Mouse (Mus musculus): ENCODE measurements around the gene Mob3a. TPM values are rescaled to one million over a fixed set of nuclear protein-coding genes. Genes with fewer than 3 reads are reported as not detected.

The Mob3a gene
- polyA plus RNA-seq, 1 experiment from 2014 or later = 59.4 TPM

DNA sequence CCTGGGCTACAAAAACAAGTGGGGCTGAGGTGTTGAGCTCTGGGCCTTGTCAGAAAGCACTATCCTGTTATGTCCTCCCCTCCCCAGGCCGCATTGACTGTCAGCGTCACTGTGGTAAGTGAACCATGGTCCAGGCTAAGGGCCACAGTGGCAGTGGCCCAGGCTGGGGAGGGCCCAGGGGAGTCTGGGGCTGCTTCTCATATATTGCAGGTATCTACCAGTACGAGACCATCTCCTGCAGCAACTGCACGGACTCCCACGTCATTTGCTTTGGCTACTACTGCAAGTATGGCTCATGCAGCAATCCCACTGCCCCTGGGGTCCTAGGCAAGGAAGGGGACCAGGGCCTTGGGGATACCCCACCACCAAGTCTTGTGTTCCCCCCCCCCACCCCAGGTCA, 1.9 kb upstream of the Mob3a start:
- ATAC-seq = no peak
- no peaks in the 10 kb centered on the region for H3K27me3 ChIP-seq (replicated peaks; ENCODE audit: control insufficient read depth, insufficient read depth, low read length)
- peak overlapping the region; percentile 42; the same call in 1 of the 2 replicates for H3K9ac ChIP-seq (replicated peaks; ENCODE audit: low read depth, low read length)
- no peak overlapping the region; the same call in 1 of the 2 replicates for H3K4me3 ChIP-seq (replicated peaks; ENCODE audit: low read length)
- H3K4me2 ChIP-seq (ENCODE audit: low read length) = peak overlapping the region; percentile 76
- no peak overlapping the region for H3K27ac ChIP-seq (ENCODE audit: low read length)
- peaks cover 30% of the 10 kb centered on the region for H3K4me1 ChIP-seq (replicated peaks; ENCODE audit: control insufficient read depth, insufficient read depth, low read length)
- peaks cover 15% of the 10 kb centered on the region for H3K36me3 ChIP-seq (ENCODE audit: control insufficient read depth, insufficient read depth)
- WGBS = 93% methylated on average over 5 of the region's 5 CpGs
- no peaks in the 10 kb centered on the region for H3K9me3 ChIP-seq (ENCODE audit: control insufficient read depth, low read length)

GRCm38 (mm10) chr10:80702536-80703390, 986 bp upstream of the Mob3a start:
- 3% methylated on average over 47 of the region's 47 CpGs for WGBS
- Histone ChIP-seq H3K27me3 (replicated peaks; ENCODE audit: control insufficient read depth, insufficient read depth, low read length) (no peaks in the 10 kb centered on the region), H3K9ac (replicated peaks; ENCODE audit: low read depth, low read length) (peak overlapping the region; percentile 42), H3K4me1 (replicated peaks; ENCODE audit: control insufficient read depth, insufficient read depth, low read length) (peaks cover 38% of the 10 kb centered on the region), H3K9me3 (ENCODE audit: control insufficient read depth, low read length) (no peaks in the 10 kb centered on the region), H3K4me3 (replicated peaks; ENCODE audit: low read length) (peak overlapping the region; percentile 86), H3K27ac (ENCODE audit: low read length) (peak overlapping the region; percentile 93), H3K36me3 (ENCODE audit: control insufficient read depth, insufficient read depth) (peaks cover 10% of the 10 kb centered on the region; the same call in 1 of the 2 replicates), H3K4me2 (ENCODE audit: low read length) (peak overlapping the region; percentile 76)
- ATAC-seq = peak; percentile 84

DNA sequence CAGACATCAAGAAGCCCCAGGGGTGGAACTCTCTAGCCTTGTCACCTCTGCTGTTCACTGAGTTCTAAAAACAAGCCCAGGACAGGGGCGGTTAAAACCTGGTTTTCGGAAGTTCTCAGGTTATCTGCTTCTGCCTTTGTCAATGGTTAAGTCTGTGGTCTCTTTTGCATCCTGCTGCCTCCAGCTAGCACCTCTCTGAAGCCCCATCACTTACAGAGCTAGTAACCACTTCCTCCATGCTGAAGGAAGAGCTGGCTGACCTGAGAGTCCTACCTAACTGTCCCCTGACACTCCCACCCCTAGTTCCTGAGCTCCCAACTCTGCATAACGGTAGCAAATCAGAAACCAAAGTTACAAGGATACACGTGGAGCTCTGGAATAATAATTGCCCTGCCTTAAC, 1.0 kb downstream of the Mob3a start:
- Histone ChIP-seq H3K9me3 (ENCODE audit: control insufficient read depth, low read length) (no peaks in the 10 kb centered on the region), H3K4me1 (replicated peaks; ENCODE audit: control insufficient read depth, insufficient read depth, low read length) (peaks cover 41% of the 10 kb centered on the region), H3K4me3 (replicated peaks; ENCODE audit: low read length) (peak overlapping the region; percentile 86), H3K27me3 (replicated peaks; ENCODE audit: control insufficient read depth, insufficient read depth, low read length) (no peaks in the 10 kb centered on the region), H3K36me3 (ENCODE audit: control insufficient read depth, insufficient read depth) (no peaks in the 10 kb centered on the region; the same call in 1 of the 2 replicates), H3K27ac (ENCODE audit: low read length) (no peak overlapping the region), H3K9ac (replicated peaks; ENCODE audit: low read depth, low read length) (peak overlapping the region; percentile 17; the same call in 1 of the 2 replicates), H3K4me2 (ENCODE audit: low read length) (peak overlapping the region; percentile 62)
- no peak for ATAC-seq
- WGBS = 46% methylated on average over 4 of the region's 4 CpGs

DNA sequence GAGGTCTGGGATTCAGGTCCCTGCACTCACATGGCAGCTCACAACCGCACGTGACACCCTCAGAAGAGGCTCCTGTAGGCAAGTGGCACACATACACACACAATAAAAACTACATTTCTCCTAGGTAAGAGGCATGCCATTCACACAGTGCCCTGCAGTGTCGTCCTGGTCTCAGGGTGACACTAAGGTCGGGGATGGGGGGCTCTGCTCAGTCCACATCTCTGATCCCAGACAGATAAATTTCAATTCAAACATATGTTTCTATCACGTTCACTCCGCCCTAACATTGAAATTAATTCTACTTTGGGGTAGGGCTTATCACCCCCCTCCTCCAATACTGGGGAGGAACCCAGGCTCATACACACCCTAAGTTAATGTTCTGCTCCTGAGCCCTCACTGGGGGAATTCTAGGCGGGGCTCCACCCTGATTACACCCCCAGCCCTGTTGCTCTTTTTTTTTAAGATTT, 1.7 kb downstream of the Mob3a start:
- H3K36me3 ChIP-seq (ENCODE audit: control insufficient read depth, insufficient read depth) = no peaks in the 10 kb centered on the region
- no peaks in the 10 kb centered on the region for H3K9me3 ChIP-seq (ENCODE audit: control insufficient read depth, low read length)
- no peak overlapping the region for H3K4me2 ChIP-seq (ENCODE audit: low read length)
- no peak for ATAC-seq
- no peak overlapping the region for H3K4me3 ChIP-seq (replicated peaks; ENCODE audit: low read length)
- no peaks in the 10 kb centered on the region for H3K27me3 ChIP-seq (replicated peaks; ENCODE audit: control insufficient read depth, insufficient read depth, low read length)
- no peak overlapping the region for H3K9ac ChIP-seq (replicated peaks; ENCODE audit: low read depth, low read length)
- 87% methylated on average over 7 of the region's 7 CpGs for WGBS
- H3K4me1 ChIP-seq (replicated peaks; ENCODE audit: control insufficient read depth, insufficient read depth, low read length) = peaks cover 41% of the 10 kb centered on the region
- H3K27ac ChIP-seq (ENCODE audit: low read length) = no peak overlapping the region

GRCm38 (mm10) chr10:80698605-80699004, 3.2 kb downstream of the Mob3a start:
- Histone ChIP-seq H3K36me3 (ENCODE audit: control insufficient read depth, insufficient read depth) (no peaks in the 10 kb centered on the region), H3K9me3 (ENCODE audit: control insufficient read depth, low read length) (no peaks in the 10 kb centered on the region), H3K9ac (replicated peaks; ENCODE audit: low read depth, low read length) (no peak overlapping the region), H3K27me3 (replicated peaks; ENCODE audit: control insufficient read depth, insufficient read depth, low read length) (no peaks in the 10 kb centered on the region), H3K4me1 (replicated peaks; ENCODE audit: control insufficient read depth, insufficient read depth, low read length) (peaks cover 38% of the 10 kb centered on the region), H3K4me3 (replicated peaks; ENCODE audit: low read length) (no peak overlapping the region), H3K27ac (ENCODE audit: low read length) (no peak overlapping the region), H3K4me2 (ENCODE audit: low read length) (no peak overlapping the region)
- 94% methylated on average over 9 of the region's 9 CpGs for WGBS
- ATAC-seq = no peak

- no peaks in the 10 kb centered on the region for H3K27me3 ChIP-seq (replicated peaks; ENCODE audit: control insufficient read depth, insufficient read depth, low read length)
- no peak overlapping the region for H3K4me2 ChIP-seq (ENCODE audit: low read length)
- peaks cover 31% of the 10 kb centered on the region for H3K4me1 ChIP-seq (replicated peaks; ENCODE audit: control insufficient read depth, insufficient read depth, low read length)
- no peak overlapping the region for H3K4me3 ChIP-seq (replicated peaks; ENCODE audit: low read length)
- no peaks in the 10 kb centered on the region for H3K9me3 ChIP-seq (ENCODE audit: control insufficient read depth, low read length)
- no peaks in the 10 kb centered on the region for H3K36me3 ChIP-seq (ENCODE audit: control insufficient read depth, insufficient read depth)
- no peak overlapping the region for H3K27ac ChIP-seq (ENCODE audit: low read length)
- H3K9ac ChIP-seq (replicated peaks; ENCODE audit: low read depth, low read length) = no peak overlapping the region
- 81% methylated on average over 9 of the region's 9 CpGs for WGBS
- no peak for ATAC-seq
Observed at GRCm38 (mm10) chr10:80697812-80698211, 4.0 kb downstream of the Mob3a start.

GRCm38 (mm10) chr10:80697393-80697787, 4.4 kb downstream of the Mob3a start:
- no peak for ATAC-seq
- Histone ChIP-seq H3K9ac (replicated peaks; ENCODE audit: low read depth, low read length) (no peak overlapping the region), H3K4me3 (replicated peaks; ENCODE audit: low read length) (no peak overlapping the region), H3K27me3 (replicated peaks; ENCODE audit: control insufficient read depth, insufficient read depth, low read length) (no peaks in the 10 kb centered on the region), H3K36me3 (ENCODE audit: control insufficient read depth, insufficient read depth) (no peaks in the 10 kb centered on the region), H3K27ac (ENCODE audit: low read length) (no peak overlapping the region), H3K9me3 (ENCODE audit: control insufficient read depth, low read length) (no peaks in the 10 kb centered on the region), H3K4me1 (replicated peaks; ENCODE audit: control insufficient read depth, insufficient read depth, low read length) (peaks cover 29% of the 10 kb centered on the region), H3K4me2 (ENCODE audit: low read length) (no peak overlapping the region)
- 93% methylated on average over 8 of the region's 8 CpGs for WGBS

DNA sequence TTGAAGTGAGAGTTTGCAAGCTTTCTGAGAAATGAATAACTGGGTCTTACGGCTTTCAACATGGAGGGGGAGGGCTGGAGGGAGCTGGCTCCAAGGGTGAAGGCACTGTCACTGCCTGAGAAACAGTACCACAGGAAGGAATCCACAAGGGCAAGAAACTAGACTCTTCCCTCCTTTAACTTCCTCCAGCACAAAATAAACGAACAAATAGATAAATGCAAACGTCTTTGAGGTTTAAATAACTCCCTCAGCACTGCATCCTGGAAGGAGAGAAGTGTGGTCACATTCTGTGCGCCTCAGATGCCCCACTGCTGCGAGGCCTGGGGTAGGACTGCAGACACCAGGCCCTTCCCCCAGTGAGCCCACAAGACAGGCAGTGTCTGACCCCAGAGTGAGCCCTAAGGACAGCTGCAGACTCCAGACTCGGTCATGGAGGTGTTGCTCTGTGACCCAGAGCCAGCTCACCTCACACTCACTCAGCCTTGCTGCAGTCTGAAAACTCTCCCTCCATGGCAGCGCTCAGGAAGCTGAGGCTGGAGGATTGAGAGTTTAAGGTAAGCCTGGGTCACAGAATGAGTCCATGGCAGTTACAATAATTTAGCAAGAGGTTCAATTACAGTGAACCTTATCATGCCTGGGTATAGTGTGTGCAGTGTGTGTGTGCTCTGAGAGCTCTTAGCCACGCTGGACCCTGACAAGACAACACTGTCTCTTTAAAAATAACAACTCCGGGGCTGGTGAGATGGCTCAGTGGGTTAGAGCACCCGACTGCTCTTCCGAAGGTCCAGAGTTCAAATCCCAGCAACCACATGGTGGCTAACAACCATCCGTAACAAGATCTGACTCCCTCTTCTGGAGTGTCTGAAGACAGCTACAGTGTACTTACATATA, 5.0 kb downstream of the Mob3a start:
- Histone ChIP-seq H3K4me3 (replicated peaks; ENCODE audit: low read length) (no peak overlapping the region), H3K4me1 (replicated peaks; ENCODE audit: control insufficient read depth, insufficient read depth, low read length) (peaks cover 29% of the 10 kb centered on the region), H3K9ac (replicated peaks; ENCODE audit: low read depth, low read length) (no peak overlapping the region), H3K36me3 (ENCODE audit: control insufficient read depth, insufficient read depth) (no peaks in the 10 kb centered on the region), H3K9me3 (ENCODE audit: control insufficient read depth, low read length) (no peaks in the 10 kb centered on the region), H3K4me2 (ENCODE audit: low read length) (no peak overlapping the region), H3K27me3 (replicated peaks; ENCODE audit: control insufficient read depth, insufficient read depth, low read length) (no peaks in the 10 kb centered on the region), H3K27ac (ENCODE audit: low read length) (no peak overlapping the region)
- 73% methylated on average over 11 of the region's 12 CpGs for WGBS
- ATAC-seq = no peak

Data from forebrain, embryonic 16.5 days (tissue).